Mouse (Mus musculus) lung, adult 2 months (tissue): ENCODE measurements at regions not wholly inside any gene's neighbourhood (a gene's known extent, or its start where the extent isn't known, plus 50 kb on each side); places are given as distances from the start of the nearest gene placed in this dataset.

ENCODE experiments used
- DNase-seq: peaks from one replicate; pipeline ENCODE4 v3.0.0; 2022
- H3K4me1 ChIP-seq: fragments of 200-500 bp; 2 replicates; pipeline ENCODE4 v1.6.1; 2011; ENCODE audit warnings: low read length; ENCODE audit not compliant: control insufficient read depth, insufficient read depth
- H3K4me3 ChIP-seq: fragments of 200-500 bp; replicated peaks from 2 replicates; pipeline ENCODE3; 2011; ENCODE audit warnings: low read depth, mild to moderate bottlenecking, control low read depth, low read length; ENCODE audit errors: extremely low read depth
- CTCF ChIP-seq: fragments of 200-500 bp; IDR thresholded peaks from 2 replicates; pipeline ENCODE4 v1.5.1; 2011; ENCODE audit warnings: mild to moderate bottlenecking, low read length, control low read depth; ENCODE audit not compliant: insufficient read depth
- POLR2A ChIP-seq: fragments of 200-500 bp; IDR thresholded peaks from 2 replicates; pipeline ENCODE4 v1.6.1; 2011; ENCODE audit warnings: low read depth, mild to moderate bottlenecking, control low read depth, low read length, borderline replicate concordance; ENCODE audit errors: extremely low read depth
- WGBS: fragments of 180-500 bp; shearing (Covaris S2); methylation state at CpG from one replicate; pipeline ENCODE4 v1.1.7; 2018; 5-methylcytosine and 5-hydroxymethylcytosine counted together

- H3K4me3 ChIP-seq, result no peak overlapping the region
- TF ChIP-seq POLR2A (no peak), CTCF (no peak)
- 80% methylated on average over 10 of the region's 10 CpGs for WGBS
- DNase-seq, result no peak
- no peaks in the 10 kb centered on the region for H3K4me1 ChIP-seq
These were observed 111.4 kb downstream of the Mis18a start for GRCm38 (mm10) chr16:90615791-90616190.

- TF ChIP-seq CTCF (no peak), POLR2A (no peak)
- whole genome bisulfite sequencing, result 96% methylated on average over 1 of the region's 1 CpGs
- no peak for DNase-seq
- H3K4me3 ChIP-seq, result no peak overlapping the region
- no peaks in the 10 kb centered on the region for H3K4me1 ChIP-seq
These were observed 113.1 kb downstream of the Mis18a start for GRCm38 (mm10) chr16:90614137-90614536.

DNA sequence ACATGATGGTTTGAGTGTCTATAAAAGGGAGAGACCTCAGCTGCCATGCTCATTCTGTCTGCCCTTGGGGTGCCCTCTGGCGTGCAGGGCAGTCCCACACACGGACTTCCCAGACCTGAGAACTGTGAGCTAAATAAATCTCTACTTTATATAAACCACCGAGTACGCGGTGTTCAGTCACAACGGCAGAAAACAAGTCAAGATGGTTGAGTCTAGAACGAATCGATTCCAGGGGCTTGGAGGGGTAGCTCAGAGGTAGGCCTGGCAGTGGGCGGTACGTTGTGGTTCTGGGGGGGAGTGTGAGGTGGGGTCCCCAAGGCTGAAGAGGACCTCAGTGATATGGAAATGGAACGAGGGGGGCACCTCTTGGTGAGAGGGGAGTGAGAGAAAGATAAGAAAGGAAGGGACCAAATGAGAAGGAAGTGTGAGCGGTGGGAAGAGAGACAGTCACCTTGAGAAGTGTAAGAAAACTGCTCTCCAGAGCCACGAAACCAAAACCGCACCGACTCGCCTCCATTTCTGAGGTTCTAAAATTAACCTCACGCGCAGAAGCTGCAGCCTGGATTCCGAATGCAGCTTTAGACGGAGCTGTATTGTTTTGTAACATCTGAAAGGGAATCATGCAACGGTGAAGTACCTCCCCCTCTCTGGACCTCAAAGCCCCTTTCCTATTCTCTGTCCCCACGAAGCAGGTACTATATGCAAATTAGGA is 117.0 kb downstream of the Mis18a start:
- 86% methylated on average over 22 of the region's 22 CpGs for WGBS
- Histone ChIP-seq H3K4me1 (no peaks in the 10 kb centered on the region), H3K4me3 (no peak overlapping the region)
- no peak for DNase-seq
- TF ChIP-seq CTCF (no peak), POLR2A (no peak)

DNA sequence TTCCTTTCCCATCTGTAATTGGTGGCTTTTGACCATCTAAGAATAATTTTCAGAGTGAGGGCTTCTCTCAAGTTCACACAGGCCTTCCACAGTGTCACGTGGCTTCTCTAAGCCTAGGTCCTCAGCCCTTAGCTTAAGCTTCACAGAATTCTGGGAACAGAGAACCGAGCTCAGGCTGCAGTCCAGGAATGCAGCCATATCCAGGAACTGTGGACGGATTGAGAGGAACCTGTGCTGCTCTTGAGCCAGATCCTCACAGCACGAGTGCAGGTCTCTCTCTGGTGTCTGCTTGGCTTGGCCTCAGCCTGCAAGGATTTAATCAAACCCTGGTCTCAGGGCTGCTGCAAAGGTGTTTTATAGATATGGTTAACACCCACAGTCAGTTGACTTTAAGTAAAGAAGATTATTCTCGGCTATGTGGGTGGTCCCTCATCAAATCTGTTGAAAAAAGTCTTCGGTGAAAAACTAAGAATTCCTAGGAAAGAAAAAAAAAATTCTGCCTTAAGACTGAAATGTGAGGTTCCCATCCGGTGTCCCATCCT is 127.8 kb downstream of the Mis18a start:
- no peak for DNase-seq
- H3K4me1 ChIP-seq, result no peaks in the 10 kb centered on the region
- no peak for TF ChIP-seq POLR2A
- no peak for TF ChIP-seq CTCF
- no peak overlapping the region for H3K4me3 ChIP-seq
- WGBS, result 59% methylated on average over 7 of the region's 7 CpGs

GRCm38 (mm10) chr16:90598727-90599126 is 128.5 kb downstream of the Mis18a start:
- no peaks in the 10 kb centered on the region for H3K4me1 ChIP-seq

GRCm38 (mm10) chr16:90592721-90593481 is 134.3 kb downstream of the Mis18a start:
- no peak for DNase-seq
- no peak overlapping the region for H3K4me3 ChIP-seq
- TF ChIP-seq CTCF, result no peak
- TF ChIP-seq POLR2A, result no peak
- WGBS, result 66% methylated on average over 6 of the region's 6 CpGs
- no peaks in the 10 kb centered on the region for H3K4me1 ChIP-seq

More at GRCm38 (mm10) chr16:90598727-90599126, 128.5 kb downstream of the Mis18a start:
- 76% methylated on average over 7 of the region's 7 CpGs for WGBS
- no peak for DNase-seq
- TF ChIP-seq POLR2A, result no peak
- TF ChIP-seq CTCF, result no peak
- H3K4me3 ChIP-seq, result no peak overlapping the region

GRCm38 (mm10) chr16:90585171-90585570 is 142.0 kb downstream of the Mis18a start:
- no peak for DNase-seq
- Histone ChIP-seq H3K4me1 (no peaks in the 10 kb centered on the region), H3K4me3 (no peak overlapping the region)
- 75% methylated on average over 7 of the region's 7 CpGs for WGBS
- no peak for TF ChIP-seq CTCF
- TF ChIP-seq POLR2A, result no peak

DNA sequence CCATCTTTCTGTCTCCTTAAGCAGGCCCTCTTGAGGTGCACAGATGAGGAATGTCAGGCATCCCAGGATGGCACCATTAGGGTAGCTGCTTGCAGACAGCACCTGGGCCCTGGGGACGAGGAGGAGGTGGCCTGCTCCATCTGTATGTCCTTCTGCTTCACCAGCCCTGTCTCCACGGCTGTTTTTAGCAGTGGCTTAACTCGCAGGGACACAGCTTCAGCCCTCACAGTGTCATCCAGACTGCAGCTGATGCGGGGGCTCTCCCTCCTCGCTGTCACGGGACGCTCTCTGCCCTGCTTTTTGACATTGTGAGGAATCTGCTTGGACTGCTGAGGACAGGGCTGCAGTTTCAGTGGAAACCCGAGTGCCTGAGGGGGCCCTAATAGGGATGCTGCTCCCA is 146.8 kb downstream of the Mis18a start:
- TF ChIP-seq POLR2A (no peak), CTCF (no peak)
- 40% methylated on average over 8 of the region's 8 CpGs for WGBS
- Histone ChIP-seq H3K4me1 (no peaks in the 10 kb centered on the region), H3K4me3 (no peak overlapping the region)
- no peak for DNase-seq

- no peak for DNase-seq
- Histone ChIP-seq H3K4me1 (no peaks in the 10 kb centered on the region), H3K4me3 (no peak overlapping the region)
- TF ChIP-seq POLR2A (no peak), CTCF (no peak)
These were observed 156.1 kb downstream of the Mis18a start for GRCm38 (mm10) chr16:90571107-90571506.

DNA sequence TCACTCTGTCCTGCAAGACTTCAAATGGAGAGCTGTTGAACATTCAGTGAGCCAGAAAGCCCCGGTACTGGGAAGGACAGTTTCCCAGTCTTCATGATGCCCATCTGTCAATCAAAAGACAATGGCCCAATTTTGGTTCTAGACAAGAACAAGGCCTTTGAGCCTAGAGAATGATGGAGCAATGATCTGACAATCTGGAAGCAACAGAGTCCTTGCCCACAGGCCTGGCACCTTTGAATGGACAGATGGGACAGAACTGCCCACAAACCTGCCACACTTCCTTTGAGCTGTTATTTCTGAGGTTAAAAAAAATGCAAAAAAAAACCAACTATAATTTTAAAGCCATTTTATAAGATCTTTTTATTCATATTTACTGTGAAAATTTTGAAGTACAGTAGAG is 157.4 kb downstream of the Mis18a start:
- Histone ChIP-seq H3K4me3 (no peak overlapping the region), H3K4me1 (no peaks in the 10 kb centered on the region)
- 71% methylated on average over 1 of the region's 1 CpGs for WGBS
- no peak for TF ChIP-seq POLR2A
- no peak for TF ChIP-seq CTCF
- DNase-seq, result no peak
